Mouse (Mus musculus) right cerebral cortex, postnatal 10 days (tissue): Measurements from ENCODE around the gene Pigw.
"Not testable (repeated sequence)": the region's sequence is repeated elsewhere in the genome, so short reads cannot be mapped to it uniquely, and the experiment has no call there.

Experiments
- DNase-seq, 2 experiments: peaks; one replicate each; pipeline ENCODE4 v3.0.0; 2021; ENCODE audit warnings: low spot score in 2 of 2

The Pigw gene

DNA sequence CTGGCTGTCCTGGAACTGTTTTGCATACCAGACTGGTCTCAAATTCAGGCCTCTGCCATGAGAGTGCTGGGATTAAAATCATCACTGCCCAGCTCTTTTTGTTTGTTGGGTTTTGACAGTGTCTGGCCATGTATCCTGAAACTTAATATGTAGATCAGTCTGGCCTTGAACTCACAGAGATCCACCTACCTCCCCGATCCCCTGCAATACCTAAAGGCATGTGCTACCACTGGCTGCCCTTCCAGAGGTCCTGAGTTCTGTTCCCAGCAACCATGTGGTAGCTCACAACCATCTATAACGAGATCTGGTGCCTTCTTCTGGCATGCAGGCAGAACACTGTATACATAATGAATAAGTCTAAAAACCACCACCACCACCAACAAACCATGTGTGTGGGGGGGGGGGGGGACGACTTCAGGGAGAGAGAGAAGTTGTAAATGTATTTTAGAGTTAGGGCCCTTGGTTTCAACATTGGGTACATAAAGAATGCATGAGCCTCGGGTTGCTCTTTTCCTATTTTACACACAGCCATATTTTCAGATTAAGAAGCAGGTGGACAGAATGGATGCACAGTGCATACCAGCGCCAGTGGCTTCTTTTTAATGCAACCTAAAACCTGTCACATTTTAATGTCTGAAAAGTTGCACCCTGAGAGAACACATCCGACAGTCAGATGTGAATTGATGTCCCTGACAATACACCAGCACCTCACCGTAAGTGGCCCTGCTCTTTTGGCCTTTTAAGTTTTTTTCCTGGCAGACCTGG is 896 bp downstream of the Pigw start:
- DNase-seq = no peak

DNA sequence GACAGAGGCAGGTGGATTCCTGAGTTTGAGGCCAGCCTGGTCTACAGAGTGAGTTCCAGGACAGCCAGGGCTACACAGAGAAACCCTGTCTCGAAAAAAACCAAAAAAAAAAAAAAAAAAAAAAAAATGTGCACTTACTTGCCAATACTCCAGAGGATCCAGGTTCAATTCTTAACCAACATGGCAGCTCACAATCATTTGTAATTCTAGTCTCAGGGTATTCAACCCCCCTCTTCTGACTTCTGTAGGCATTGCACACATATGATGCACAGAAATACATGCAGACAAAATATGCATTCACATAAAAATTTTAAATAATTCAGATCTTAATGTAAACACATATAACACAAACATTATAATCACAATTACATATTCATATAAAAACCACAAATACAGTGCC is 4.1 kb downstream of the Pigw start:
- not testable (repeated sequence) for DNase-seq

DNA sequence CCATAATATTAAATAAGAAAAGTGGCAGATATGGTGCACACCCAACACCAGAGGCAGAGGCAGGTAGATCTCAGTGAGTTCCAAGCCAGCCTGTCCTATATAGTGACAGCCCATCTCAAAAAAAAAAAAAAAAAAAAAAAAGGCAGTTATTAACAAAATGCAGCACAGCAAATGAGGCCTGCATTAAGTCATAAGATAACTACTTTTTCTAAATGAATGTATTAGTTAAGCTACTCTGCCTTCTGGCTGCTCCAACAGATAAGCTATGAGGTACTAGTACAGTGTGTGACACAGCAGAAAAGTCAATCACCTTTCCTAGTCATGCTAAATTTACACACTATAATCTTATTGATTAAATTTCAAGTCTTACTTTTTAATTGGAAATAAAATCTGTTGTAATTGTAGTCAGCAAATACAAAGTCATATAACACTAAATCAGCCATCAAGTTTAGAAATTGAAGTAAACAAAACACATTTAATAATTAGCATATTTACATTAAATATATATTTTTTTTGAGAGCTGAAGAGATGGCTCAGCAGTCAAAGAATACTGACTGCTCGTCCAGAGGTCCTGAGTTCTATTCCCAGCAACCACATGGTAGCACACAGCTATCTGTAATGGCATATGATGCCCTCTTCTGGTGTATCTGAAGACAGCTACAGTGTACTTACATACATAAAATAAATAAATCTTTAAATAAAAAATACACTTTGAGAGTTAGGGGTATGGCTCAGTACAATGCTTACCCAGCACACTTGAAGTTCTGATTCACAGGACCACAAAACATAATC is 6.8 kb downstream of the Pigw start:
- DNase-seq = no peak

DNA sequence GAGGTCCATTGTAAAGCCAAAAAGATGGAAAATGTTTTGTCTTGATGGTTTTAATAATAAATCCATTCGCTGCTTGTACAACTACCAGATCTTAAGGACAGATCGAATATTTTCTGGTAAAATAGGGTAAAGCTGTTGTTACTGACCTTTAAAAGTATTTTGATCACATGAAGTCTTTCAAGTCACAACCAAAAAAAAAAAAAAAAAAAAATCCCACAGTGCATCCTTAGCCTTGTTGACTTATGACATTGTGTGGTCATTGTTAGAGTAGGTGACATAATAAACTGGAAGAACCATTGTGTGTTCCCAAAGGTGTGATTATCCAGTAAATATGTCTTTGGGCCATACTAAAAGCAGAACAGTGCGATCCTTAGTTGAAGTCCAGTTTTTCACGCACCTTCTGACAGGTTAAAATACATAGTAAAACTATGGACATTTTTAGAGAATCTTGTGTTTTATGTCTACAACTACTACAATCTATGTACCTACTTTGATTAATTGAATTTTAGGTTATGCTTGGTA is 8.5 kb downstream of the Pigw start:
- DNase-seq = no peak

DNA sequence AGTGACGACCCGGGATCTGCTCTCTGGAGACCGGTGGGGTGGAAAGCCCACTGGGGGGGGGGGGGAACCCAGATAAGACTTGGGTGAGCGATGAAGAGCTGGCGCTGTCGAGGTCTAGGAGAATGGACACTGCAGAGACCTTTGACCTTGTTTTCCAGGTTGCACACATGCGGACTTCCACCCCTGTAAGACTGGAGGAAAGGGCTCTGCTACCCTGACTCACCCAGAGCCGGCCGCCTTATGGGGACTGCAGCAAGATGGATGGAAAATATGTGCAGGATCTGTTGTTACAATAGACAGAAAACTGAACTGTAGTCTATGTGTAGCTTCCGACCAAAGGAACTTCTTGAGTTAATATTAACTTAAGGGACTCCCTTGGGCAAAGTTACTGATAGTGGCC is 9.0 kb downstream of the Pigw start:
- DNase-seq = no peak

DNA sequence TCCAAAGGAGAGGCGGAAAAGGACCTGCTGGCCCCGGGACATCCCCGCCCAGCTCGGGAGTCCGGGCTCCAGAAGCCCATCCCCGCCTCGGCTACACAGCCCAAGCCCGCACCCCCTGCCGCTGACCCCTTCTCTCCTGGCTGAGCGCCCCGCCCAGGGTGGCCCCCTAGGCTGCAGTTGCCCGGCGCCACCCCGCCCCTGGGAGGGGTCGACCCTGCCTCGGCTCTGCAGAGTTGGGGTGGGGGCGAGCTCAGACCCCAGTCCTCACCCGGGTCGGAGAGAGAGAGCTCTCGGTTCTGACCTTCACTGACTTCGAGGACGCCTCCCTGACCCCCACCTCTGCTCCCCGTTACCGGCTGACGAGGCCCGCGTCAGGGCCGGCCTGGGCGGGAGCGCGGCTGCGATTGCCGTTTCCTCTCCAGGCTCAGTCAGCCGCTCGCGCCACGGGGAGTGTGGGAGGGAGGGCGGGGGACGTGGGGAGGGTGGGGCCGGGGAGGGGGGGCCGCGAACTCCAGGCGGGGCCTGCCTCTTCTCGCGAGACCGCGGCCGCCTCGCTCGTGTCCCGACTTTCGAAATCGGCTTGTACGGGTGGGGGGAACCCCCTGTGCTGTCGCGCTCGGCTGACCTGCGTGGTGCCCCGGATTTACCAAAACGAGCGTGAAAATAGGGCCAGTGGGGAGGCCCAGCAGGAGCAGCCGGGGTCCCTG is 9.6 kb downstream of the Pigw start, which contains the start of gene Ggnbp2:
TSS of gene Ggnbp2 (minus strand) at position 481 of the 707 bp plus-strand sequence.
- DNase-seq = peak; percentile 94 to 95

DNA sequence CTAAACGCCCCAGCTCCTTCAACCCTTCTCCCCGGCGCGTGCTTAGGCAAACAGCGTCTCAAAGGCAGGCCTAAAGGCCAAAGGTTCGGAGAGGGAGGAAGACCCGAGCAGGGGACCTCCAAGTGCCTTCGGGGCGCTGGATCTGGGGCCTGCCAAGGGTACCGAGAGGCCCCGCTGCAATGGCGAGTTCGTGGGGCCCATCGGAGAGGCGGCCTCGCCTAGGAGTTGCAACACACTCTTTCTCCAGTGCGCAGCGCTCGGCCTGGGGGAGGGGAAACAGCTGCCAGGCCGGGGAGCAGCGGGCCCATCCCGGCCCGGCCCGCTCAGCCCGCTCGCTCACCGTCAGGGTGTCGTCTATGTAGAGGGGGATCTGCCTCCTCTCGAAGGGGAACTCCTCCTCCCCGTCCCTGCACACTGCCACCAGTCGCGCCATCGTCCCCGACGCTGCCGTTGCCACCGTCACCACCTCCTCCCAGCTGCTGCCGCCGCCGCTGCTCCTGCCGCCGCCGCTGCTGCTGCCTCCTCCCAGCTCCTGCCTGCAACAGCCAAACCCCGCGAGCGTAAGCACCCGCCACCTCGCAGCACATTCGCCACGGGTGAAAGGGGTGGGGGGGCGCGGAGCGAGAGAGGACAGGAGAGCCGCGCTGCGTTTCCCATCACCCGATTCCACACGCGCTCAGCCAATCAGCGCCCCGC is 10.4 kb downstream of the Pigw start:
- DNase-seq = peak; percentile 97

DNA sequence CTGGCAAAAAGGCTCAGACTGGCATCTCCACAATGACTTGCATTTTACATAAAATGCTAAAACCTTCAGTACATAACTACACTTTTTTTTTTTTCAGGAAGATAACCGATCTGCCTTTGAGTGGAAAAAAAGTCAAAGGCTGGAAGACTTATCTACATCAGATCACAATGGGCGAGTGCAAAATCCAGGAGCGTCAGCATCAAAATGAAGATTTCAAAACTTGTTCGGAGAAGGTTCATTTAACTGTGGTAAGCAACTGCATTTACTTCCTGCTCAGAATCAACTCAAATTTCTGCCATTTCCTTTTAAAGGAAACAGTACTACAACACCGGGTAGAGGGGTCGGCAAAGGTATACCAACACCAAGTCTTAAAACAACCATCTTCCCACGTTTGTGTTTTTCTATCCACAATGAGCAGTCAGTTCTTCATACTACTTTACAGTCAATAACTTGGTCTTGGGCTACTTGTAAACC is 11.3 kb downstream of the Pigw start:
- no peak for DNase-seq

DNA sequence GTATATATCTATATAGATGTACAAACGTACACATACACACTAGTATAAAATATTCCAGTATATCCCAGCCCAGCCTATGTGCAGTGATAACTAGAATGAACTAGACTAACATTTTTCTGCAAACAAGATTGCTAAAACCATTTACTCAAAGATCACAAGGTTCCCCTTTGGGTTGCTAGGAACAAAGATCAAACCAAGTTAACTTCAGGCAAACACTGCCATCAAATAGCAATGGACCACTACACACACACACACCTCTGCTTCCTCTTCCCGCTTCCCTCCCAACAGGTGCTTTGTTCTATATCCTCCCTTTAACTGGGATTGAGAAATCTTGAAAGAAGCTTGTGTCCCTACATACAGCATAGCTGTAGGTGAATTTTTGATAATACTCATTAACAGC is 12.5 kb downstream of the Pigw start:
- DNase-seq = peak in 1 of 2 experiments; percentile 14

DNA sequence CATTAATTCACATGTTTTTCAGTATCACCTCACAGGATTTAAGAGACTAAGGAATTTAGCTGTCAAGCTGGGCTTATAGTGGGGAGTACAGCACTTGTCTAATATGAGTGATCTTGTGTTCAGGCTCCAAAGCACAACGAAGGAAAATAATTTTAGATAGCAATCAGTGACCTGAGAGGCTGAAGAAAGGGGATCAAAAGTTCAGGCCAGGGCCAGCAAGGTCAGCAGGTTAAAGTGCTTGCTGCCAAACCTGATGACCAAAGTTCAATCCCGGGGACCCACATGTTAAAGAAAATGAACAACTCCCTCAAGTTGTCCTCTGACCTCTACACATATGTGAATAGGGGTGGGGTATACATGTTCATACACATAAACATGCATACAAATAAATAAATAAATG is 14.8 kb downstream of the Pigw start:
- no peak for DNase-seq

DNA sequence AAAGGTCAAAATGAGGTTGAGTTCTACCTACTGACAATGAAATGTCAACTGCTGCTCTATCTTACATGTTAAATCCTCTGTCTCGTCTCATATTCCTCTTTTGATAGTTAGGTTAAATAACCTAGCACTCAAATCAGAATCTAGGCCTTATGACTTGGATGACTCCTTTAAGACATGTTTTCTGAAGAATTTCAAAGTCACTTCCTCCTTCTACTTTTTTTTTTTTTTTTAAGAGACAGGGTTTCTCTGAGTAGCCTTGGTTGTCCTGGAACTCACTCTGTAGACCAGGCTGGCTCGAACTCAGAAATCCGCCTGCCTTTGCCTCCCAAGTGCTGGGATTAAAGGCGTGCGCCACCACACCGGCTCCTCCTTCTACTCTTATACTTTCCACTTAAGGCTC is 24.8 kb downstream of the Pigw start:
- no peak for DNase-seq

DNA sequence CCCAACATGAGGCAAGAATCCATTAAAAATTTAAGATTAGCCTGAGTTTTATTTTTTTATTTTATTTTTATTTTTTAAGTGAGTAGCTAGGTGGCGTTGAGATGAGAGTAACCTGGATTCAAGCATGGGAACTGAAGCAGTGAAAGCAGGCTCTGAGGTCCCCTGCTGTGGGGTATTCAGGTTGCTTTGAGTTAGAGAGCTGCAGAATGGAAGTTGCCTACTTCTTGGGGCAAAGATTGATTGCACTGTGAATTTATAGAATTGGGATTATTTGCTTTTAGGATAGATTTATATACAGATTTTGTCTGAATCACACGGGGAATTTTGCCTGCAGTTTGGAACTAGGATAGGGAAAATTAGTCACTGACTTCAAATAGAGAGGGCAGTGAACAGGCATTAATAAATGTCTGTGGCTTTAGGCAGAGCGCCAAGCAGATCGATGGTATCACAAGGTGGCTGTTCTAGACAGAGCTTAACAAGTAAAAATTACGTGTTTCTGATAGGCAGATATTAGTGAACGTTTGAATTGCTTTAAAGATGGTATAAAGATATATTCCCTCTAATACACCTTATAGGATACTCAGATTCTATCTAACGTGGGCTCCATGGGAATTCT is 32.5 kb downstream of the Pigw start:
- no peak for DNase-seq

DNA sequence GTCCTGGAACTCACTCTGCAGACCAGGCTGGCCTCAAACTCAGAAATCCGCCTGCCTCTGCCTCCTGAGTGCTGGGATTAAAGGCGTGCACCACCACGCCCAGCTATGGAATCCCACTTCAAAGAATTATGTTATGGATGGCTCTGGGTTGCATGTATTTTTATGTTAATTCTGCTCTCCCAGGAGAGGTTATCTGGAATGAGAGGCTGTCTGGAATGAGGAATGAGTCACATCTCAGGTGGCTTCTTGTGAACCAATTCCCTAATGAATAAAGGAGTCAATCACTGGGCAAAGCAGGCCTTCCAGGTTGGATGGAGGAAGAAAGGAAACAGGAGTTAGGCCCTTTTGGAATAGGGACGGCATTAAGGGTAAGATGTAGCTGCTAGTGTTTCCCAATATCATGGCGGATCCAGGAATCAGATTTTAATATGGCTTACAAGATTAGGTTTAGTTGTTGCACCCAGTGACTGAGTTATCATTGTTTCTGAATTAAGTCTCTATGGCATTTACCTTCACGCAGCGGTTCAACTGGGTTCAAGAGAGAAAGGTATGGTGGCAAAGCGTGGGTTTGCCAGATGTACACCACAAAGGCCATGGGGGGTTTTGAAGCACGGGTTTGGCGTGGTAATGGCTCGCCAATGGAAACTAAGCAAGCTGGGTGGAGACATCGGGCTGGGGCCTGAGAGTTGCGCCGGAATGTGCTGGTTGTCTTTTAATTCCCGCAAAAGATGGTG is 33.2 kb downstream of the Pigw start:
- DNase-seq = no peak

DNA sequence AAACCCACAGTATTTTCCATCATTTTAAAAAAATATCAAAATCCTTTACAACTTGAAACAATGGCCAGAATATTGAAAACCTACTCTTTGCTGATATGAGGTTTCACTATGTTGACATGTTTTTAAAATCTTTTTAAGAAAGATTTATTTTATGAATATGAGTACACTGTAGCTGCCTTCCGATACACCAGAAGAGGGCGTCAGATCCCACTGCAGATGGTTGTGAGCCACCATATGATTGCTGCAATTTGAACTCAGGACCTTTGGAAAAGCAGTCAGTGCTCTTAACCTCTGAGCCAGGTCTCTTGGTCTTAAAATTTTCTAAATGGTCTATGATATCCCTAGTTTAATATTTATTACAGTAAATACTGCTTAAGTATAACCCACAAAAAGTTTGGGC is 40.8 kb downstream of the Pigw start:
- DNase-seq = no peak

DNA sequence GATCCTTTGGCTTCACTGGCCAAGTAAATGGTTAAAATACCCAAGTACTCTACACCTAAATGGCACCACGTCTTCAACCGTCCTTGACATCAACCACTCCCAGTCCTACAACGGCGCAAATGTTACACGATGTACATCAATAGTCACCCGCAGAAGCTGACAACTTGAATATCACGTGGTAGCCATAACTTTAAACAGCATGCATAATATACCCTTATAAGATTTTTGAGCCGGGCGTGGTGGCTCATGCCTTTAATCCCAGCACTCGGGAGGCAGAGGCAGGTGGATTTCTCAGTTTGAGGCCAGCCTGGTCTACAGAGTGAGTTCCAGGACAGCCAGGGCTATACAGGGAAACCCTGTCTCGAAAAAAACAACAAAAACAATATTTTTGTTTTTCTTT is 50.6 kb downstream of the Pigw start:
- not testable (repeated sequence) for DNase-seq

DNA sequence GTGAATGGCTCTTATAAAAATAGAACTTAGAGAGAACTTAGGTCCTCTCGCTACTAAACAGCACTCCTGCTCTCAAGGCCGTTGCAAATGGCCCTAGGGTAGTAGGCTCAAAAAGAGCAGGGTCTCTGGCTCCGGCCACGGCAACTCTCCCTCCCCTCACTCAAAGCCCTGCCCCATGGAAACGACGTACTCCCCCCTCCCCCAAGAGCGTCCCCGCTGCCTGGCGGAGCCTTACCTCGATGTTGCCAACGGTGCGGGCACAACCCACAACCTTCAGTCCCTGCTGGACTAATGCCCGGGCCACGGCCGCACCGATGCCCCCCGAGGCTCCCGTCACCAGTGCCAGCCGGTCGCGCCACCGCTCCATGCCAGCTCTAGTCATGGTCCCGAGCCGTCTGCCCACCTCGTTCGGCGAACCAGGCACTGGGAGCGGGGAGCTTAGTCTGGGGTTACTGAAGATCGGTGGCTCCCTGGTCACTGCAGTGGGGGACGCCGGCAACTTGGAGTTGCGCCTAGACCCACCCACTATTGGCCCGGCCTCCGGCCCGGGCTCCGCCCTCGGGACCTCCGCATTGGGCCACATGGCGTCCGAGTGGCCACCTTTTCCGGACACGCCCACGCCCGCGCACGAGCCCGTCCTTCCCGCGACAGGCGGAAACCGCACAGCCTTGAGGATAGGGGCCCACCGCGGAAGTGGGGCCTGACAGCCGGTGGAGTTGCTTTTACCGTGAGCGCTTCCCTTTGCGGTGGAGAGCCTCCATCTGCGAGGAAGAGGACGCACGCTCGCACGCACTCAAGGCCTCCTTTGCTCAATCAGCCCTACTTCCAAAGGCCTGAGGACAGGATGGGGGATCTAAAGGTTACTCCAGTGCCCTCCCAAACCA is 51.3 kb downstream of the Pigw start, which contains the start of gene Dhrs11:
TSS of gene Dhrs11 (minus strand) at position 479 of the 884 bp plus-strand sequence.
- peak; percentile 93 to 94 for DNase-seq

DNA sequence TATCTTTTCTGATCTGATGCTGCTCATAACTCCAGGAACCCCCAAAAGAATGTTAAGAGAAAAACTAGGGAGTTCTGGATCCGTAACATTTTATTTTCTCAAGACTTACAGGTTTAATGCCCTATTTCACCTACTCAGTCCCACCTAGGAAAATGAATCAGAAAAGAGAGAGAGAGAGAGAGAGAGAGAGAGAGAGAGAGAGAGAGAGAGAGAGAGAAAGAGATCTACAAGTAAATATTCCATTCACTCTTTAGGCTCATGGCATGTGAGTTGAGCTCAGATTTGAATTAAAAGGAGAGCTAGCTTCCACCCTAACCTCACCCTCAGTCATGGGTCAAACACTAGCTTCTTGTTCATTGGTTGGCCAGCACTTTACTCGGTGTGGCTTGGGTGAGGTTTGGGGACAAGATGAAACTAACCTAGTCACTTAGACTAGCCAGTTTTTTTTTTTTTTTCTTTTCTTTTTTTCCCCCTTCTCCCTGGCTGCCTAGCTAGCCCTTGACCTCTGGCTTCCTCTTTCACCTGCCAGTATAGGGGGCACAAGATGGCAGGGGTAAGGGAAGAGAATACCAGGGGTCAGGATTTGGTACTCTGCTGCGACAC is 52.1 kb downstream of the Pigw start:
- no peak for DNase-seq

DNA sequence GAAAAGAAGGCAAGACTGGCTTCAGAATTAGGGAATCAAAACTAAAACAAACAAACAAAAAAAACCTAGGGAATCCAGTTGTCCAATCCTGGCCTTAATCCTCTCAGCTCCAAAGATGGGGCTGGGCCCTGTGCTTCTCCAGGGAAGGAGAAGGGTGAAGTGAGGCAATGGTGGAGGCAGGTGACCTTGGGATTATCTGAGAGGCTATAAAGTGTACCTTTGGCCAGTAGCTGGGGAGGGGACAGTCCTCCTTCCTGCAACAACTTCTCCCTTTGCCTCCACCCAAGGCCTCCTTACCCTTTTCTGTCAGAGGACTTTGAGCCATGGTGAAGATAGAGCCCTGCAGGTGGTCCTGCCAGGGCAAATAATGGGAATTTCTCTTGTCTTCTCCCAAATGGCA is 52.6 kb downstream of the Pigw start:
- DNase-seq = no peak
